Mouse (Mus musculus): Measurements from ENCODE around the gene Ckm.

Gene Ckm

GRCm38 (mm10) chr7:19466602-19467145 is 62.1 kb downstream of the Ckm start:
- DNase-seq (ENCODE audit: low read depth), result no peak

- DNase-seq (ENCODE audit: low read depth), result no peak
These were observed 63.1 kb downstream of the Ckm start for GRCm38 (mm10) chr7:19467638-19468037.

- DNase-seq (ENCODE audit: low read depth), result no peak
These were observed 63.7 kb downstream of the Ckm start for GRCm38 (mm10) chr7:19468279-19468678.

- DNase-seq (ENCODE audit: low read depth), result no peak
These were observed 64.8 kb downstream of the Ckm start for GRCm38 (mm10) chr7:19469404-19469803.

- DNase-seq (ENCODE audit: low read depth), result no peak
These were observed 65.7 kb downstream of the Ckm start for GRCm38 (mm10) chr7:19470308-19470707.

- no peak for DNase-seq (ENCODE audit: low read depth)
These were observed 67.8 kb downstream of the Ckm start for GRCm38 (mm10) chr7:19472403-19472802.
